Mouse (Mus musculus): ENCODE measurements around the gene Fkbp11. TPM values are rescaled to one million over a fixed set of nuclear protein-coding genes. Genes with fewer than 3 reads are reported as not detected.

Gene Fkbp11
- polyA plus RNA-seq, 1 experiment = 11.1 TPM

DNA sequence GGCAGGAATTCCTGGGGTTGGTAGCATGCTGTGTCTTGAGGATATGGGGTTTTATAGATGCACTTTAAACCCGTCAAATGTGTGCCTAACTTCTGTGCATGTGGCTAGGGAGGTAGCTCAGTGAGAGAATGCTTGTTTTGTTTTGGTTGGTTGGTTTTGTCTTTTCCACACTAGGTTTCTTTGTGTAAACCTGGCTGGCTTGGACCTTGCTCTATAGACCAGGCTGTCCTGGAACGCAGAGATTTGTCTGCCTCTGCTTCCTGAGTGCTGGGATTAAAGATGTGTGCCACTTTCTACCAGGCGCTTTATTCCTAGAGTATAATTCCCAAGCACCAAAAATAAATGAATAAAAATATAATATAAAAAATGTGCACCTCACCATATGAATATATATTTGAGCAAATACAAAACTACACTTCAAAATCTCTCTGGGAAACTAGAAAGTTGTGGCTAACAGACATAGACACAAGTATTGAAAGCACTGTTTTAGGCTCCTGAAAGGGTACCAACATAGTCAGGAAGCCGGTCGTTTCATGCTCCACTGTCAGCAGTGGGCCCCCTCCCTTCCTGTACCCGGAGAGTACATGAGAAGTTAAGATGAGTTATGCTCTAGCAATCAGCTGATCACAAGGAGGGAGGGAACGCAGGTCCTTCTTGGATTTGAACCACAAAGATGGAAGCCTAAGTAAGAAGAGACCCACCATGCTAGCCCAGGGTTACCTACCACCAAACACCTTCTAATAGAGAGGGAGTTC is 2.0 kb upstream of the Fkbp11 start:
- Histone ChIP-seq H3K4me1 (ENCODE audit: control insufficient read depth, insufficient read depth, low read length) (peaks cover 3% of the 10 kb centered on the region; the same call in 1 of the 2 replicates), H3K4me3 (replicated peaks; ENCODE audit: extremely low read depth, low read depth, low read length) (no peak overlapping the region)
- TF ChIP-seq POLR2A (IDR thresholded peaks at IDR 0.05; ENCODE audit: borderline replicate concordance, extremely low read depth, low read depth, low read length) (no peak), CTCF (IDR thresholded peaks at IDR 0.05; ENCODE audit: insufficient read depth, low read length) (no peak)
- no peak for DNase-seq
- WGBS = 49% methylated on average over 7 of the region's 7 CpGs

DNA sequence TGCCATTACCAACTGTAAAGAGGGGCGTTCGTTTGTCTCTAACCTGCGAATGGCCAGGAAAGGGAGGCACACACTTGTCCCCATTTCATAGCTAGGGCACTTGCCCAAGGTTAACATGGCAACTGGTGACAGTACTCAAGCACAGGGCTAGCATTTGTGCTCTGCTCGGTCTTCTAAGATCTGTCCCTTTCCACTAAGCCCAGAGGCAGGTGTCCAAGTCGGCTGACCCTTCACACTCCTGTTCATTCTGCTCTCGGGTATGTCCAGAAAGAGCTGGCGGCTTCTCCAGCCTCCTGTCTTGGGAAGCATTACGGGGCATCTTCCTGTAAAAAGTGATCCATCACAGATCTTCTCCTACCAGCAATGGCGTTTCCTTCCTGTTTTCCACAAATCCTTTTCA is 368 bp upstream of the Fkbp11 start:
- H3K4me3 ChIP-seq (replicated peaks; ENCODE audit: extremely low read depth, low read depth, low read length) = peak overlapping the region; percentile 4
- no peak for DNase-seq
- TF ChIP-seq CTCF (IDR thresholded peaks at IDR 0.05; ENCODE audit: insufficient read depth, low read length) (no peak), POLR2A (IDR thresholded peaks at IDR 0.05; ENCODE audit: borderline replicate concordance, extremely low read depth, low read depth, low read length) (no peak)
- H3K4me1 ChIP-seq (ENCODE audit: control insufficient read depth, insufficient read depth, low read length) = peaks cover 3% of the 10 kb centered on the region; the same call in 1 of the 2 replicates
- WGBS = 16% methylated on average over 9 of the region's 9 CpGs

DNA sequence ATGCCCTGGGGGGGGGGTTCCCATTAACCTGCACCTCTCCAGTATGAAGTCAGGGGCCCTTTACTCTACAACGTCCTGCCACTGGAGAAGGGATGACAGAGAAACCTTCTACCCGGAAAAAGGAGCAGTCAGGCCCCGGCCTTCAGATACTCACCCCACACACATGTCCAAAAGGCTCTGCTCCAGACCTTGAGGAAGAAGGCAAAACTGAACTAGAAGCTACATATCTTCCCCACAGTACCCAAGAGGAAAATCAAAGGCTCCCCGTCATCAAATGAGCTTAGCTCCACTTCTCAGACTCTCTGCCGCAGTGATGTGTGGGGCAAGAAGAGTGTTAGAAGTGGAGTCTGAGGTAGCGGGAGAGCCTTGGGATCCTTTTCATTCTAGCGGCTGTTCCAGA is 1.3 kb downstream of the Fkbp11 start:
- 63% methylated on average over 7 of the region's 7 CpGs for WGBS
- Histone ChIP-seq H3K4me3 (replicated peaks; ENCODE audit: extremely low read depth, low read depth, low read length) (no peak overlapping the region), H3K4me1 (ENCODE audit: control insufficient read depth, insufficient read depth, low read length) (peaks cover 3% of the 10 kb centered on the region; the same call in 1 of the 2 replicates)
- DNase-seq = no peak
- TF ChIP-seq CTCF (IDR thresholded peaks at IDR 0.05; ENCODE audit: insufficient read depth, low read length) (no peak), POLR2A (IDR thresholded peaks at IDR 0.05; ENCODE audit: borderline replicate concordance, extremely low read depth, low read depth, low read length) (no peak)

DNA sequence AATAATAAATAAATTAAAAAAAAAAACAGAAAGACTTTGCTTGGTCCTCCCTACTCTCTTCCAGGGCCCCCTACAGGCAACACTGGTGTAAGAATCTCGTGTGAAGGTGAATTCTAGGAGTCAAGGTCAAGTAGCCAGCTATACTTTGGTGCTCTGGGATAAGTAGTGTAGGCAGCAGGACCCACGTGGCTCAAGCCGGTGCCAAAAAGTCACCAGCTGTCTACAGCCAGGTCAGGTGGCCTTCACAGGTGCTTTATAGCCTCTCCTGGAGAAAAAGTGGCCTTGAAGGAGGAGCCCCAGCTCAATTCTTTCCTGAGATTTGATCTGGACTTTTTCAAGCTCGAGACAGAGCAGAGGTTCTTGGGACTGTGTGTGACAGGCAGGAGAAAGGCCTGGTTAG is 1.9 kb downstream of the Fkbp11 start:
- Histone ChIP-seq H3K4me3 (replicated peaks; ENCODE audit: extremely low read depth, low read depth, low read length) (no peak overlapping the region), H3K4me1 (ENCODE audit: control insufficient read depth, insufficient read depth, low read length) (peaks cover 3% of the 10 kb centered on the region; the same call in 1 of the 2 replicates)
- 85% methylated on average over 4 of the region's 4 CpGs for WGBS
- TF ChIP-seq POLR2A (IDR thresholded peaks at IDR 0.05; ENCODE audit: borderline replicate concordance, extremely low read depth, low read depth, low read length) (no peak), CTCF (IDR thresholded peaks at IDR 0.05; ENCODE audit: insufficient read depth, low read length) (no peak)
- DNase-seq = no peak

DNA sequence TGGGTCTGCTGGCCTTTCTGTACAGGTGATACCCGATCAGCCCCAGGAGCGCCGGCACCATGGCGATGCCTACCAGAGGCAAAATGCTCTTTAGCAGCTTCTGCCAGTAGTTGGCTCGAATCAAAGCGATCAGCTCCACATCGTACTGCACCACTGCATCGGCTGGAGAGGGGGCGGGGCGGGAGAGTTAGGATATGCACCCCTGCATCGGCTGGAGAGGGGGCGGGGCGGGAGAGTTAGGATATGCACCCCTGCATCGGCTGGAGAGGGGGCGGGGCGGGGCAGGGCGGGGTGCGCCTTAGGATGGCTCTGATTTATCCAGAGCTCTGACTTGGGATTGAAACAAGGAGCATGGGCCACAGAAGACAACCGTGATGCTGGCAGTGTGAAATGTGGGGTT is 3.6 kb downstream of the Fkbp11 start:
- no peak for DNase-seq
- Histone ChIP-seq H3K4me1 (ENCODE audit: control insufficient read depth, insufficient read depth, low read length) (peaks cover 3% of the 10 kb centered on the region; the same call in 1 of the 2 replicates), H3K4me3 (replicated peaks; ENCODE audit: extremely low read depth, low read depth, low read length) (no peak overlapping the region)
- TF ChIP-seq POLR2A (IDR thresholded peaks at IDR 0.05; ENCODE audit: borderline replicate concordance, extremely low read depth, low read depth, low read length) (no peak), CTCF (IDR thresholded peaks at IDR 0.05; ENCODE audit: insufficient read depth, low read length) (no peak)
- WGBS = 44% methylated on average over 19 of the region's 19 CpGs

DNA sequence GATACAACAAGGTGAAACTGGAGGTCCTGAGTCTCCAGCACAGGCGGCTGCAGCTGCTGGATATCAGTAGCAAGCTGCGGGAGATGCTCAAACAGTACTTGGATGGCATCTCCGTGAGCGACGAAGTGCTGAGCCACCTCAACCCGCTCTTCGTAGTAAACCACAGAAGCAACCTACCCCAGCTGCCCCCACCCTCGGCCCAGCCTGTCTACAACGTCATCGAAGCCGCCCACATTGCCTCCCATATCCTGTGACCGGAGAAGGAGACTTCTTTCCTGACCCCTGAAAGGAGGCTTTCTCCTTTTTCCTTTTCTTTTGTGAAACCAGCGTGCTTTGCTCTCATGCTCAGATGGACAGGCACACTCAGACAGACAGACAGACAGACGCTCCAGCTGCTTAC is 5.1 kb downstream of the Fkbp11 start:
- no peak for TF ChIP-seq POLR2A (IDR thresholded peaks at IDR 0.05; ENCODE audit: borderline replicate concordance, extremely low read depth, low read depth, low read length)
- no peak for TF ChIP-seq CTCF (IDR thresholded peaks at IDR 0.05; ENCODE audit: insufficient read depth, low read length)
- H3K4me3 ChIP-seq (replicated peaks; ENCODE audit: extremely low read depth, low read depth, low read length) = no peak overlapping the region
- no peaks in the 10 kb centered on the region; the same call in 1 of the 2 replicates for H3K4me1 ChIP-seq (ENCODE audit: control insufficient read depth, insufficient read depth, low read length)
- DNase-seq = no peak
- WGBS = 35% methylated on average over 14 of the region's 14 CpGs

DNA sequence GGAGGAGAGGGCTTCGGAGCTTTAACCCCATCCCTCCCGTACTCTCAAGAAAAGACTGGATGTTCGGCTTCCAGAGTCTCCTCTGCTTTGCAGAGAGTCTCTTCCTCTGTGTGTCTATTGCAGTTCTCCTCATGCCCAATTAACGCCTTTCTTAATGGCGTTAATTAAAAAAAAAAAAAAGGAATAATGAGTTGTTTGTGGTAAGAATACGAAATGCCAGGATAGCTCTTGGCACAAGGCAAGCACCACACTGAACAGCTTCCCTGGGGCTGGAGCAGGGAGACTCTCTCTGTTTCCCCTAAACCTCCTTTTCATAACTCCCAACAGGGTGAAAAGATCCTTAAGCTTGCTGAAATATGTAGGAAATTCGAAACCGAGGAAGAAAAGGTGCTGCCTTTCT is 5.8 kb downstream of the Fkbp11 start:
- TF ChIP-seq POLR2A (IDR thresholded peaks at IDR 0.05; ENCODE audit: borderline replicate concordance, extremely low read depth, low read depth, low read length) = no peak
- no peak for TF ChIP-seq CTCF (IDR thresholded peaks at IDR 0.05; ENCODE audit: insufficient read depth, low read length)
- WGBS = 79% methylated on average over 8 of the region's 8 CpGs
- Histone ChIP-seq H3K4me3 (replicated peaks; ENCODE audit: extremely low read depth, low read depth, low read length) (no peak overlapping the region), H3K4me1 (ENCODE audit: control insufficient read depth, insufficient read depth, low read length) (no peaks in the 10 kb centered on the region; the same call in 1 of the 2 replicates)
- no peak for DNase-seq

DNA sequence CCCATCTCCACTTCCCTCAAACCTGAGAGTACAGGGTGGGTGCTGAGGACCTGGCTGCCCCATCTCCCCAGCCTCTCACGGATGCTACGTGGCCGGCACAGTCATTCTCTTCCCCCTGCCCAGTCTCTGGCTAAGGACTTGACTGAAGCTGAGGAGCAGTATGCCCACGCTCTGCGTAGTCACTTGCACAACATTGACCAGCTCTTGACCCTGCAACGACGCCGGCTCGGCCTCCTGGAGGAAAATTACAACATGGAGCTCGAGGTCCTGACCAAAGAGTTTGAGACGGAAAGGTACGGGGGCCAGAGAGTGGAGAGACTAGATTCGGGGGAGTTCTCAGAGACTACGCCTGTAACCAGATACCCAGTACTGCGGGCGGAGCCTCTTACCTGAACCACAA is 10.7 kb downstream of the Fkbp11 start:
- 56% methylated on average over 16 of the region's 16 CpGs for WGBS
- TF ChIP-seq CTCF (IDR thresholded peaks at IDR 0.05; ENCODE audit: insufficient read depth, low read length) (no peak), POLR2A (IDR thresholded peaks at IDR 0.05; ENCODE audit: borderline replicate concordance, extremely low read depth, low read depth, low read length) (no peak)
- peak; percentile 39 for DNase-seq

DNA sequence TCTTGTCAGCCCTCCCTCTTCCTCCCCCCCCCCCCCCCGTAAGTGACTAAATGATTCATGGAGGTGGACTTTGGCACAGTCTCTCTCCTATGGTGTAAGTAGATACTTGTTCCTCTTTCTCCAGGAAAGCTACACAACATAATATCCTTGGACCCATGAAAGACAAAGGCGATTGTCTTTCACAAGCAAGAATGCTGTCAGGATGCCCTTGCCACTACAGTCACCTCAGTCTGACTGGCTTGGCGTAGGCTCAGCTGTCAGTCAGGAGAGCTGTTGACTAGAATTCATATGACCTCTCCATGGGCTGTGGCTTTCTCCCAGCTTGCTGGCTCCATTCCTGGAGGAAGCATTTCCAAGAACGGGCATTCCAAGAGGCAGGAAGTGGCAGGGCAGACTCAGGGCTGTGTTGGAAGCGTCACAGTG is 13.8 kb downstream of the Fkbp11 start:
- peak; percentile 50 for DNase-seq
- no peak overlapping the region for H3K4me3 ChIP-seq (replicated peaks; ENCODE audit: extremely low read depth, low read depth, low read length)
- 20% methylated on average over 5 of the region's 5 CpGs for WGBS
- 0 out of 2 replicates have a peak, but pooled peaks cover 2% of the 10 kb centered on the region for H3K4me1 ChIP-seq (ENCODE audit: control insufficient read depth, insufficient read depth, low read length)
- TF ChIP-seq CTCF (IDR thresholded peaks at IDR 0.05; ENCODE audit: insufficient read depth, low read length) (peak; percentile 11; the same call in 1 of the 2 replicates), POLR2A (IDR thresholded peaks at IDR 0.05; ENCODE audit: borderline replicate concordance, extremely low read depth, low read depth, low read length) (no peak)

More for the DNA sequence above, 10.7 kb downstream of the Fkbp11 start:
- Histone ChIP-seq H3K4me1 (ENCODE audit: control insufficient read depth, insufficient read depth, low read length) (0 out of 2 replicates have a peak, but pooled peaks cover 2% of the 10 kb centered on the region), H3K4me3 (replicated peaks; ENCODE audit: extremely low read depth, low read depth, low read length) (no peak overlapping the region)

DNA sequence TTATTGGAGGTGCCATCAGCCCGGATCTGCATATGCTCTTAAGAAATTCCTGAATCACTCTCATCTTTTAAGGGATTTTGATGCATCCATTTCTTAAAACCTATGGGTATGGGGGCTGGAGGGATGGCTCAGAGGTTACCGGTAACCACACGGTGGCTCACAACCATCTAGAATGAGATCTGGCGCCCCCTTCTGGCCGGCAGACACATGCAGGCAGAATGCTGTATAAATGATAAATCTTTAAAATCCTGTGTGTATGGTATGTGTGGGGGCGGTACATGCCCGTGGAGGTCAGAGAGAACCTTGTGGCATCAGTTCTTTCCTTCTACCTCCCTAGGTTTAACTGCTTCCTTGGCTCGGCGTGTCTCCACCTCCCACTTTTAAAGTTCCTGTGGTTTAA is 17.6 kb downstream of the Fkbp11 start:
- no peak overlapping the region for H3K4me3 ChIP-seq (replicated peaks; ENCODE audit: extremely low read depth, low read depth, low read length)
- 0 out of 2 replicates have a peak, but pooled peaks cover 2% of the 10 kb centered on the region for H3K4me1 ChIP-seq (ENCODE audit: control insufficient read depth, insufficient read depth, low read length)
- peak; percentile 71 for DNase-seq
- WGBS = 13% methylated on average over 9 of the region's 9 CpGs
- TF ChIP-seq POLR2A (IDR thresholded peaks at IDR 0.05; ENCODE audit: borderline replicate concordance, extremely low read depth, low read depth, low read length) = no peak
- TF ChIP-seq CTCF (IDR thresholded peaks at IDR 0.05; ENCODE audit: insufficient read depth, low read length) = peak; percentile 71

Data from lung, adult 2 months (tissue).